Mouse (Mus musculus): ENCODE data around the gene Shc4.

The Shc4 gene

GRCm38 (mm10) chr2:125724086-125724430 is at the start of gene Shc4:
Gene Shc4 (minus strand): TSS chr2:125724148.
- in situ Hi-C loops (cut with MboI; ENCODE audit: low pct_unique_long_range_greater_than_20kb in 1 of 2, low sequenced_read_pairs in 2 of 2, unreplicated experiment in 1 of 2): no loop called here

DNA sequence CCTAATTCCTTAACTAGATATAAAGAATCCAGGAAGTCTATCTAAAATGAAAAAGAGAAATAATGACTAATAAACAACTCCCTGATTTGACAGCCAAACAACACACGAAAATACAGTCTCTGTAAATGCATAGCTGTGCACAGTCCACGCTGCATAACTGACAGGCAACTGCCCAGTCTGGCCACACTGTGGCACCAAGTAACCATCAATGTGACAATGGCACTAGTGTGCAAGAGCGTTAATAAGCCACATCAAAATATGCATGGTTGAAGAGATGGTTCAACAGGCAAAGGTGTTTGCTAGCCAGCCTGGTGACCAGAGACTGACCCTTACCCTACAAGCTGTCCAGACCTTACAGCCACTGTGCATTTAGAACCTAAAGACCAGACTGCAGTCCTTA is 41.1 kb upstream of the Shc4 start:
- in situ Hi-C loops (cut with MboI; ENCODE audit: low pct_unique_long_range_greater_than_20kb in 1 of 2, low sequenced_read_pairs in 2 of 2, unreplicated experiment in 1 of 2): no loop called here

DNA sequence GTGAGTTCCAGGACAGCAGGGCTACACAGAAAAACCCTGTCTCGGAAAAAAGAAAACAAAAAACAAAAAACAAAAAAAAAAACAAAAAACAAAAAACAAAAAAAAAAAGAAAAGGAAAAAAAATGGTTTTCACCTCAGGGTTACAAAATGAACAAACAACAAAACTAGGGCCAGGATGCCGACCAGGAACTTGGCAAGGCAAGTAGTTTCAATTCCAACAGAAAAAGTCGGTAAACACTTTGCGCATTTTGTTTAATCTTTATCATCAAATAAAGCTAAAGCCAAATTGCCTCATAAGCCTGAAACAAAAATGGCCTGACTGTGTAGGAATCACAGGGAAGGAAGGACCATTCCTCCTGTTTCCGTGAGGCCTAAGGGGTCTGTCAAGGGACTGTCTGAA is 40.6 kb upstream of the Shc4 start:
- in situ Hi-C loops (cut with MboI; ENCODE audit: low pct_unique_long_range_greater_than_20kb in 1 of 2, low sequenced_read_pairs in 2 of 2, unreplicated experiment in 1 of 2): no loop called here

GRCm38 (mm10) chr2:125749330-125749729 is 25.4 kb upstream of the Shc4 start:
- in situ Hi-C loops (cut with MboI; ENCODE audit: low pct_unique_long_range_greater_than_20kb in 1 of 2, low sequenced_read_pairs in 2 of 2, unreplicated experiment in 1 of 2): no loop called here

DNA sequence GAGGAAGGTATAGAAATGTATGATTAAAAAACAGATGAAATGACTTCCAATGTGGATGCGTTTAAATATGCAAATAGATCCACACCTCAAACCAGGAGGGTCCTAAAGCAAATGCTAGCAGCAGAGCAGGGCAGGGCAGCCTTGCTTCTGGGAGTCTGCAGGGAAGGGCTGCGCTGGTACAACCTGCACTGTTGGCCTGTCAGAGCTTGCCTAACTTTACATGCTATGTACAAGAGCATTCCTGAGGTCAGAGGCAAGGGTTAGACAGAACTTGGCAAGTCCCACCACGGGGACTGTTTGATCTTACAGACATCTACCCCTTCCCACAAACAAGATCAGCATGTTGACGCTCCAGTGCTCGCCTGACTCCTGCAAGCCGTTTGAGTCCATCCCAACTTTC is 15.4 kb upstream of the Shc4 start:
- in situ Hi-C loops (cut with MboI; ENCODE audit: low pct_unique_long_range_greater_than_20kb in 1 of 2, low sequenced_read_pairs in 2 of 2, unreplicated experiment in 1 of 2): no loop called here

- in situ Hi-C loops (cut with MboI; ENCODE audit: low pct_unique_long_range_greater_than_20kb in 1 of 2, low sequenced_read_pairs in 2 of 2, unreplicated experiment in 1 of 2): no loop called here
These were observed 14.8 kb upstream of the Shc4 start for GRCm38 (mm10) chr2:125738718-125739117.

DNA sequence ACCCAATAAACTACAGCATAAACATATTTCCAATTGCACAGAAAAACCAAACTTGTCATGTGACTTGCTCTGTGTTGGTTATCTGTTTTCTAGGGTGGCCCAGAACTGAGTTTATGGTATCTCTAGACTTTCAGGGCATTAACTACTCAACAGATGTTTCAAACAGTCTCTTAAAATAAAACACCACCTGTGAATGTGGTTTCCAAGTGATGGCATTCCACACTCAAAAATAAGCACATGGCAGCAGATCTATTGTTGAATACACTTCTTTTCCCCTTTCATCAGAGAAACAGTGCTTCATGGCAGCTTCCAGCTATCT is 12.0 kb upstream of the Shc4 start:
- in situ Hi-C loops (cut with MboI; ENCODE audit: low pct_unique_long_range_greater_than_20kb in 1 of 2, low sequenced_read_pairs in 2 of 2, unreplicated experiment in 1 of 2): no loop called here

- in situ Hi-C loops (cut with MboI; ENCODE audit: low pct_unique_long_range_greater_than_20kb in 1 of 2, low sequenced_read_pairs in 2 of 2, unreplicated experiment in 1 of 2): no loop called here
These were observed 11.5 kb upstream of the Shc4 start for GRCm38 (mm10) chr2:125735333-125736024.

DNA sequence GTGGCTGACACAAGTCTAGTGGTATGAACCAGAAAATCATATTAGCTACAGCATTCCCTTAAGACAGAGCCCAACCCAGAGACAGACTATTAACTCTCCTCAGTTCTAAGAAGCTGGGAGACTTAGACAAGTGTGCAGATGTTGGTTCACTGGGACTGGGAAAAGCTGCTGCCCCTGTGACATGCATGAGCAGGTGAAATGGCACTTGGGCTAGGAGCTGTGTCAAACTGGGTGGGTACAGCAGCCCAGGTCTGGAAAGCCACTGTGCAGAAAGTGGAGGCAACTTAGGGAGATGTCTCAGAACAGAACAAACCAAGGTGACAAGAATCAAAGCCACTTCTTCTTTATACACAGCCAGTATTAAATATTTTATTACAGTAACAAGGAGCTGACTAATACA is 10.8 kb upstream of the Shc4 start:
- in situ Hi-C loops (cut with MboI; ENCODE audit: low pct_unique_long_range_greater_than_20kb in 1 of 2, low sequenced_read_pairs in 2 of 2, unreplicated experiment in 1 of 2): no loop called here

GRCm38 (mm10) chr2:125731763-125732560 is 8.0 kb upstream of the Shc4 start:
- in situ Hi-C loops (cut with MboI; ENCODE audit: low pct_unique_long_range_greater_than_20kb in 1 of 2, low sequenced_read_pairs in 2 of 2, unreplicated experiment in 1 of 2): no loop called here

DNA sequence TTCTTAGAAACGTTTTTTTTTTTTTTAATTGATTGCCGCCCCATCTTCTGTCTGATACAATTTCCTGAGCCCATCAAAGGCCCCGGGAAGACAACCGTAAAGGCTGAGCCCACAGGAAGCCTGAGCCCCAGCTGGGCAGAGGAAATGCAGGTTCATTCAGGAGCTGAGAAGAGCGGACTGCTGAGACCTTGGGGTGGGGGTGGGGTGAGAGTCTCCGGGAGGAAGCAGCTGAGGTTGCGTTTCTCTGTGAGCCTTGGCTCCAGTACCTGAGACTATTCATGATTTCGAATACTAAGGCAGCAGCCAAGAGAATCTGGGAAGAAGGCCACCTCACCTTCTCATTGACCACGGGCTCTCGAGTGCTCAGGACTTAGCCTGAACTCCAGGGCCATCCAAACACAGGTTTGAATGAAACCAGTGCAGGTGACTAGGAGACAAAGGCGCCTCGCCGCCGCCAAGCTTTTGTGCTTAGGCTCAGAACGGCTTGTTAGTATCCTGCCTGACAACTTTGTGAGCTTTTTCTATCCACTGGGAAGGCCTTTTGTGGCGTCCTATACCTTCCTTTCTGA is 682 bp upstream of the Shc4 start:
- in situ Hi-C loops (cut with MboI; ENCODE audit: low pct_unique_long_range_greater_than_20kb in 1 of 2, low sequenced_read_pairs in 2 of 2, unreplicated experiment in 1 of 2): loop anchor here in 1 of 2 experiments (5.0 kb wide), 1 partner anchor 62 kb away; no protein-coding TSS in a partner anchor

DNA sequence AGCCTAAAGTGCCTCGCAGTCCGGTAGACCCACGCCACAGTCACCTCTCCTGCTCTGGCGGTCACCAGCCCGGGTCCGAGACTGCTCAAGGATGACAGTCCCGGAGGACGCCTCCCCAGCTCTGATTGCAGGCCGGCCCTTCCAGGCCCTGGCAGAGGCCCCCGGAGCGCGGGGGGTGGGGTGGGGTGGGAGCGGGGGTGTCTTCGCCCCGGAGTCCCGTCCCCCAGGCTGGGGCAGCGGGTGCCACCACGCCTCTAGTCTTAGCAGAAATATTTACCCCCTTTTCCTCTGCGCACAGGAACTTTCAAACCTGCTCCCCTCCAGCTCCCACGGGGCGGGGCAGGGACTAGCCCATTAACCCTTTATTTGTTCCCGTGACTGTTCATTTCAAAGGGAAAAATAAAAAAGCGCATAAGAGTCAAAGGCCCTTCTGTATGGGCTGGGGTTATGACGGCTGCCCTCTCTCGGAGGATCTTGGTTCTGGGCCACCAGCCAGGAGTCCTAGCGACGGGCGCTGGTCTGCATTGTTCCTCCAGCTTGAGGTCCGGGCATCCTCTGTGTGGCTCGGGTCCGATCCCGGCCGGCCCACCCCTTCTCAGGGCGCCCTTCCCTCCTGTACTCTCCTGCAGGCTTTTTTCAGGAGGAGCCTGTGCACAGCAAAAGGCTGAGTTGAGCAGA is 401 bp downstream of the Shc4 start:
- in situ Hi-C loops (cut with MboI; ENCODE audit: low pct_unique_long_range_greater_than_20kb in 1 of 2, low sequenced_read_pairs in 2 of 2, unreplicated experiment in 1 of 2): no loop called here

- in situ Hi-C loops (cut with MboI; ENCODE audit: low pct_unique_long_range_greater_than_20kb in 1 of 2, low sequenced_read_pairs in 2 of 2, unreplicated experiment in 1 of 2): no loop called here
These were observed 901 bp downstream of the Shc4 start for GRCm38 (mm10) chr2:125723086-125723407.

GRCm38 (mm10) chr2:125716599-125716998 is 7.3 kb downstream of the Shc4 start:
- in situ Hi-C loops (cut with MboI; ENCODE audit: low pct_unique_long_range_greater_than_20kb in 1 of 2, low sequenced_read_pairs in 2 of 2, unreplicated experiment in 1 of 2): no loop called here

- in situ Hi-C loops (cut with MboI; ENCODE audit: low pct_unique_long_range_greater_than_20kb in 1 of 2, low sequenced_read_pairs in 2 of 2, unreplicated experiment in 1 of 2): no loop called here
These were observed 17.4 kb downstream of the Shc4 start for GRCm38 (mm10) chr2:125706510-125706921.

DNA sequence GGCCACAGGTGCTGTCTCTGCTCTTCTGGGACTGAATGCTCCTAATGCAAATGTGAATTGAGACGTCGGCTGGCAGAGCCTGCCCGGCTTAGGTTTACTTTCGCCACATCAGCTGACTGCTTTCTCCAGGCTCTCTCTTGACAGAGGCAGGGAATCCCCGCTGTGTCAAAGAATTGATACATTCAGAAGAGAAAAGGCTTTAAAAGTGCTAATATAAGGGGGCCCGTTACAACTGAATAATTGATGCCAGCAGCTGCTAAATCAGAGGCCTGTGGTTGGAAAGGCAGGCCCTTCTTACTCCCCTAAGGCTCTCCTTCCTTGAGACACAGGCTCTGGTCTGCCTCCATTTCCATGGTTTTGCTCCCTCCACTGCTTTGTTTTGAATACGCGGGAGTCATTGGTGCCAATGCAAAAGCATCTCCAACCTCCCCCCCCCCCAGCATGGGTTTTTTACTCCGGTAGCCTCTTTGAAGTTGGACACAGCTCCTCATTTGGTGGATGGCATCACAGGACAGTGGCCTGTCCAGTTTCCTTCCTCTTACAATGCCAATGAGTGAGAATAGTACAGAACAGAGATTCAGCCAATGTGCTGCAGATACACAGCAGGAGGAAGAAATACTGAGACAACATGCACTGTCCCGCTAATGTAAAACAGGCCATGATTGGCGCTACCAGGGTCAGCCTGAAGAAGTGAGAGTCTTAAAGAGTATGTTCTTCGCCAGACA is 18.9 kb downstream of the Shc4 start:
- in situ Hi-C loops (cut with MboI; ENCODE audit: low pct_unique_long_range_greater_than_20kb in 1 of 2, low sequenced_read_pairs in 2 of 2, unreplicated experiment in 1 of 2): no loop called here

DNA sequence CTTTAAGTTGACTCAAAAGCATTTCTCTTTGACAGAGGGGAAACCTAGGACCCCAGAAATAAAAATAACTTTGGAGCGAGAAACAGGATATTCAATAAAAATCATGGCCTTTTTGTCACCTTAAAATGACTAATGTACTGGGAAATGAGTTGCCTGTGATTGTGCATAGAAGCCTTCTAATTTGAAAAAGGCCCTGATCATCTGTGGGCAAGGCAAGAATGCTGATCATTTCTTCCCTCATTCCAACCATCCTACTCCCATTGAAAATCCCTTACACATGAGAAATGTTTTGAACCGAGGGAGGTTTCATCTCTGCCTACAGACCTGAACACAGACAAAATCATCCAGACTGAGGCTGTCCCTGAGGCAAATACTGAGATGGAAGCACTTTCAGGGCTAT is 21.1 kb downstream of the Shc4 start:
- in situ Hi-C loops (cut with MboI; ENCODE audit: low pct_unique_long_range_greater_than_20kb in 1 of 2, low sequenced_read_pairs in 2 of 2, unreplicated experiment in 1 of 2): no loop called here

DNA sequence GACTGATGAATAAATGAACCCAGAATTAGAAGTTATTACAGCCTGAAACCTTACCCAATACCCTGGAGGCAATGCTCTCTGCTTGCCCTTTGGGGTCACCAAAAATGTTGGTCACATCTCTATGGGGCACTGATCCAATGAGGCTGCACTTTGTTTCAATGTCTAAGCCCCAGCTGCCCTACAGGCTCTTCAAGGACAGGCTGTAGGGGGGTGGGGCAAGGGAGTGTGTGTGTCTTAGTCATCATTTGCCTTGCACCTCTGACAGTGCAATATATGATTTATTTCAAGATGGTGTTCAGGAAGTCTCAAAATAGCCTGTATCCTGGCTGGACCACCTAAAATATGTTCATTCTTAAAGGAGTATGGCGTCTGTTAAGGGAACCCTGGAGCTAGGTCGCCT is 22.3 kb downstream of the Shc4 start:
- in situ Hi-C loops (cut with MboI; ENCODE audit: low pct_unique_long_range_greater_than_20kb in 1 of 2, low sequenced_read_pairs in 2 of 2, unreplicated experiment in 1 of 2): no loop called here

- in situ Hi-C loops (cut with MboI; ENCODE audit: low pct_unique_long_range_greater_than_20kb in 1 of 2, low sequenced_read_pairs in 2 of 2, unreplicated experiment in 1 of 2): no loop called here
These were observed 27.7 kb downstream of the Shc4 start for GRCm38 (mm10) chr2:125696219-125696618.
